Mouse (Mus musculus) G1E (cell line): Measurements from ENCODE around the gene Gm9821.

ENCODE experiments used
- CTCF ChIP-seq: IDR thresholded peaks from 2 replicates; pipeline ENCODE4 v1.5.1; 2012; ENCODE audit warnings: low read depth, low read length, inconsistent platforms, mixed read lengths
- GATA1 ChIP-seq: IDR thresholded peaks from 2 replicates; pipeline ENCODE4 v1.6.1; 2012; ENCODE audit warnings: borderline replicate concordance, low read length, inconsistent platforms, mixed read lengths
- POLR2AphosphoS5 ChIP-seq: IDR thresholded peaks from 2 replicates; pipeline ENCODE4 v1.6.1; 2012; ENCODE audit warnings: low read depth, low read length, inconsistent platforms; ENCODE audit not compliant: insufficient replicate concordance

- TF ChIP-seq CTCF (no peak), GATA1 (no peak), POLR2AphosphoS5 (no peak)
Observed at GRCm38 (mm10) chr2:91993409-91993808, 47.9 kb downstream of the Gm9821 start.
